Mouse (Mus musculus) MEL-GATA-1-ER (cell line): ENCODE results near the gene Arhgap11a.

ENCODE experiments used
- DNase-seq: peaks from one replicate; pipeline ENCODE4 v3.0.0-alpha.2; 2012; ENCODE audit warnings: low read depth; ENCODE audit errors: extremely low read depth

Gene Arhgap11a

DNA sequence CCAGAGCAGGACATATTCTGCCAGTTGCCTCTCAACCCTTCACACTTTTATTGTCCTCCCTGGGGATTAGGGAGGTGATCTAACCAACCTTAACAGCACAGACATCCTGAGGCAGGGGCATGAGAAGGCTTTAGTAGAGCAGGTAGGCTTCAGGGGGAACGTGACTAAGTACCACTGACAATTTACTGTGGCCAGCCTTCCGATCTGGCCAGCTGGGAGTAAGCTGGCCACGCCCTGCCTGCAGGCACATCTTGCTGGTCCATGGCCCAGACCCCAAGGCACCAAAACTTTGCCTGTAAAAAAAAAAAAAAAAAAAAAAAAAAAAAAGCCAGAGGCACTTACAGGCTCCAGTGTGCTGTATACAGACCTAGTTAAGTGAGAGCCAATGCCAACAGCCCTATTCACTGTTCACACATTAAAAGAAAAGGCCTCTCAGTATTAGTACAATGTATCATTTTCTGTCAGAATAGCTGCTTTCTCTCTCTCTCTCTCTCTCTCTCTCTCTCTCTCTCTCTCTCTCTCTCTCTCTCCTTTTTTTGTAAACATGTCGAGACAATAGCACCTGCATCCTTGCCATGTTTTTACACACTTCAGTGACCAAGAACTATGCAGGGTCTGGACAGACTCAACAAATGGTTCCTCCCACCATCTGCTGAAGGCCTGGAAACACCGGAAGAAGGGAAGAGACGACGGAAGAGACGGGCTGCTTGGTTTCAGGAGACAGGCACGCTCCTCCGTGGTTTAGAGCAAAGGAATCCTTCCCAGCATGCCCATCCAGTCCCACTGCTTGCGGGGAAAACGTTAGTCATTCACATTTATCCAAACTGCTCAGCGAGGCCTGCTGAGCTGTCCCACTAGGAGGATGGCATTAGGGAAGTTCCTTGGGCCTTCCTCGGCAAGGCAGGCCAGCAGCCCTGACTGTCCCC is 30.5 kb downstream of the Arhgap11a start:
- no peak for DNase-seq

DNA sequence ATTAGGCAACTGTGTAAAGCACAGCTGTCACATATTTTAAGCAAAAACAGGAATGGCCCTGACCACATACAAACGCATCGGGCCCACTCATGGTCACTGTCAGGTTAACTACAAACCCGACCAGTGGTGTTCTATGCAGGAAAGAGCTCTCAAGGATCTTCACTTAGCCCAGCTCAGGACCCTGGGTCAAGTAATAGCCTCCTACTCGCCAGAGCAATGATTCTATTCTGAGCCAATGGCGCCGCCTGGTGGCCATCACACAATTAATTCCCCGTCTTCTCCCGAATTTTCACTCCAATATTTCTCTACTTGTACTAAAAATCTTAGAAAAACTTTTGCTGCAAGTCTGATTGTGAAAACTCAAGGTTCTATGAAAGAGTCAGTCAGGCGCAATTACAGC is 40.8 kb downstream of the Arhgap11a start:
- DNase-seq, result peak; percentile 10

DNA sequence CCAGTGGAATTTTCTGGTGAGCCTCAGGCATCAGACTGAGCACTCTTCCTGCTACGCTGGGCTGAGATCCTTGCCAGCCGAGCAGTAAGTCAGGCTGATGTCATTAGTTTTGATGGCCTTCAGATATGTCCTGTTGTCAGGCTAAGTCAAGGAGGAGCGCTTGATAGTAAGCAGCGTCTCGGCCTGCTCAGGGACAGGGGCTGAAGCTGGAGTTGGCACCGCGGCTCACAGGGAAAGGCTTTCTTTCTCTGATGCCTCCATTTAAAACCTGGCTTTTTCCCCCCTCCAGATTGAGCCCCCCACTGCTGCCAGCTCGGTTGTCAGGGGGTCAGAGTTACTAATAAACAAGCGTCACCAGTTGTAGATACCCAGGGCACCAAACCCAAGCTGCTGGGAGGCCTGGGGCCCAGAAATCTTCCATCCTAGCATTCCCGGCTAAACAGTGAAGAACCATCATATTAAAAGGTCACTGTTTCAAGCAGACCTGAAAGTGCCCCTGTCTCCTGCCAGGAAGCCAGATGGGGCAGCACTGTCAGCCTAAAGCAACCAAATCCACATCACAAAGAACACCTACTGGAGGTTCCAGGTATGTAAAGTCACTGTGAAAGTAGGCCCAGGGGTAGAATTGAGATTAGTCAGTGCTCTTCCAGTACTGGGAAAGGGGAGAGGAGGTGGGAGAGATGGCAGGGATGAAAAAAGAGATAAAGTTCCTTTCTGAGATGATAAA is 41.4 kb downstream of the Arhgap11a start:
- no peak for DNase-seq

DNA sequence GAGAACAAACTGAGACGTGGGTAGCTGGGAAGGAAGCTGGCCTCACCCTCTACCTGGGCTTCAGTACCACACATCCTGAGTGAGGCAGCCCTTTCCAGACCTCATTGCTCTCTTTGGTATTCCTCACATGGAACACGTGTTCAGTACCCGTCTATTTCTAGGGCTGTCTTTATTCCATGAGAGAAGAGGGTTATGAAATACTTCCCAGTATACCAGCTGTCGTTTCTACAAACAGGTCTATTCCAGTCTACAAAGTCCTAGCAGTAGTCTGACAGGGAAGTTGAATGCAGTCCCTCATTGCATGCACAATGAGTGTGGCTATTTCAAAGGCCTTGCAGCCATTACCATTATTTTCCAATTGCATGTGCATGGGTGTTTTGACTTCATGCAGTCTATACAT is 42.7 kb downstream of the Arhgap11a start:
- no peak for DNase-seq

DNA sequence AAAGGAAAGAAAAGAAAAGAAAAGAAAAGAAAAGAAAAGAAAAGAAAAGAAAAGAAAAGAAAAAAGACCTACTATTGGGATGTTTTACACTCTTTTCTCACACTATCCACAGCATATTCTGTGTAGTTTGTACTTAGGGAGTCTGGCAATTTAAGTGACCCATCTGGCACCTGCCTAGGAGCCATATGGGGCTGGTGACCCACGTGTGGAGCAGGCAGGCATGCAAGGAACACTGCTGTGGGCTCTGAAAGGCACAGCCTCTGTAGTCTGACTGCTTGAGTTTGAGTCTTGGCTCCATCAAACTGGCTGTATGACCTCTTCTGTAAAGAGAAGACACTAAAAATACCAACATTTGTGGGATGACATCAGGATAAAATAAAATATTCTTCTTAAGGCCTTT is 44.7 kb downstream of the Arhgap11a start:
- no peak for DNase-seq

DNA sequence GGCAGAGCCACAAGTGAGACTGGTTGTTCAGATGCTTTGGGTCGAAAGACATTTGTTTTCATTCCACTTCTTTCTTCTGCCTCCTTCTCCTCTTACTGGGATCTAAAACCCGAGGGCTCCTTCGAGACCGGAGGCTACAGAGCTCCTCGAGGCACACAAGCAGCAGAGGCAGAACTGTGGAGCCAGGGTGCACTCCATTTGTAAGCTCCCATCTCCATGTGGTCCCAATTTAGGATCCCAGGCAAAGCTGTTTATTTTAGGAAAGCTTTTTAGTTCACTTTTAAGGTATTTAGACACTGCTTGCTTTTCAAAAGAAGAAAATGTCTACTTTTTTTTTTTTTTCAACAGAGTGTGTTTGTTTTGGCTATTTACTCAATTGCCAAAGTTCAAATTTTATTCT is 47.6 kb downstream of the Arhgap11a start:
- DNase-seq, result no peak

DNA sequence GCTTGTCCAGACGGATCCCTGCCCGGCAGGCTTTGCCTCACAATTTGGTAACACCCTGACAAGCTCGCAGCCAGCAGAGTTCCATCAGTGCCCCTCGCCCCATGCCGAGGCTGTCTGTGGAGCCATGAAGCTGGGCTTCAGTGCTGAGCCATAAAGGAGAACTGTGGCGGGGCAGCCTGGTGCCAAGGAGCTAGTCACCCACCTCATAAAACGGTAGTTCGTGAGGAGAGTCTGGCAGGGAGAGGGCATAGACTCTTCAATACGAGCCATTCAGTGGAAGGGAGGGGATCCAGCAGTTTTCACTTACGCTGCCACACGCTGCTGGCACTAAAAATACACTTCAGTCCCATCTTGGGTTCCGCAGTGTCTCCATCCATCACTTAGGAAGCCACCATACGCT is 49.9 kb downstream of the Arhgap11a start:
- no peak for DNase-seq

DNA sequence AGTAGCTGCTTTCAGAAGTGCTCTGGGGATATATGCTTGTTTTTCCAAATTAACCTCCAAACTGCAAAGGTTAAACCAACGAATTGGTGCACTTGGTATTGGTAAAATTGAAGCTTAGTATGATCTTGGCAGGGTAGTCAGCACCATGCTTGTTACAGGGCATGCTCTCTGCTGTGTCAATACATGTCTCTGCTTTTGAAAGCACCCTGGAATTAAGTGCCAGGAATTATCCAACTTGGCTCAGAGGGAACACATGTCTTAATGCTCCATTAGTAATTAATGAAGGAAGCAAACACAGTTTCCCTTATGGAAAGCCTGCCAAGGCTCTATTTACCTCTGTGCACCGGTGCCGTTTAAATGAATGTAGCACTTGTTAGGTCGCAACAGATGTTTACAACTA is 53.3 kb downstream of the Arhgap11a start:
- DNase-seq, result no peak

DNA sequence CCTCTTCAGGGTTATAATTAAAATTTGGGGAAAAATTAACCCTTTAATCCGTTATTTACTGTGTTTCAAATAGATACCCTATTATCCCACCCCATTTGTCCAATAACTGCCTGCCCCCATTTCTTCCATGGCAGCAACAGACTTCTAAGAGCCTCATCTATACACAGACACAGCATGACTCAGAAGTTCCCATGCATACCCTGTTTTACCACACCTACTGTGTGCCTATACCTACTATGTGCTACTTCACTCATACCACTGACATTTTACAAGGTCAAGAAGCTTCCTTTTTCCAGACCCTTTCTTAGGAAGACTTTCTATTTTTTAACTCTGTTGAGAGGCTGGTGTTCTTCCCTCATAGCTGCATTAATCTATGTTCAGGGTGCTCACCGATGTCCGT is 54.9 kb downstream of the Arhgap11a start:
- no peak for DNase-seq

DNA sequence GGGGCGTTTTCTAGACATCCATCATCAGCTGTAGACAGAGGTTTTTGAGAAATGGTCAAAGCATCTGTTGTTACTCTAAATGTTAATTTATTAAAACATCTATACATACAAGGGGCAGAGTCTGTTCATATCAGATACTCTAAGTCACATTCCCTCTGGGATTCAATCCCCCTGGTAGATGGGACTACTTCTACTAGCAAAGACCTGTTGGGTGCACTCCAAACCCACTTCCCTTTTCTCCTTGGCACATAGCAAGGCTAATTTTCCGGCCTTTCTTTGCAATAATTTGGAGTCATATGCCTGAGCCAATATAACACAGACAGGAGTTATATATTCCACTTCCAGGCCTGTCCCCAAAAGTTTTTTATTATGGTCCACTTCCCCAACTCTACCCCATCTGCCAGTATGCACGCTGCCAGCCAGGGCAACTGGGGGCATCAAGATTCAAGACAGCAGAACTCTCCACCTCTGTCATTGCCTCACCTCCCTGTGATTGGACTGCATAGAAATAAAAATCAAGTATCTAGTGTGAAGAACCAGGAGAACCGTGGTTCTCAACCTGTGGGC is 59.6 kb downstream of the Arhgap11a start:
- no peak for DNase-seq

DNA sequence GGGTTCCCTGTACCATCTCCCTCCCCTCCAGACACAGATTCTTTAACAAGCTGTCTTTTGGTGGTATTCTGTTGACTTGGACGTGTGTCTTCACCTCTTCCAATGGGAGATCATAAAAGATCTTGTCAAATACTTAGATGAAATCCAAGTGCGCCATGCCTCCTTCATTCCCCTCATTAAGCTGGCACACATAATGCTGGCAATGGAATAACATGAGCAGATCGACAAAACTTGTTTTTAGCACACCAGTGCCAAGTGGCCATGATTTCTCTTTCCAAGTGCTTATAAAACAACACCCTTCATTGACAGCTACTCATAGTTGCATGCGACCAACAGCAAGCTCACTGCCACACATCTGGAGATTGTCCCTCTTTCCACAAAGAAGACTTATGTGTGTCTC is 60.6 kb downstream of the Arhgap11a start:
- no peak for DNase-seq

DNA sequence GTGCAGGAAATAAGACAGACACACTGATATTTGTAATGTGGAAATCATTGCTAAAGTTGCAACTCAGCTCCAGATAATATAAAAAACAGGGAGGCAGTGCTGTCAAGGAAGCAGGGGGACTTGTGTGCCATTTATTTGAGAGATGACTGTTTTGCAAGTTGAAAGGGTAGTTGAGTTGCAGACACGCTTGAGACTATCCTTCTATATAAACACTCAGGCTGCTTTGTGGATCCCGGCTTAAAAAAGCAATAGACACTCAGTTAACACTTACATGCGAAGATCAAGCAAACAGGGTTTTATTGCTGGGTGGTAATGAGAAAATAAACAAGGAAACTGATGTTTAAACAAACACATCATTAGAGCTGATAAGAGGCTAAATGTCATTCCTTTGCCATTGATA is 63.6 kb downstream of the Arhgap11a start:
- DNase-seq, result no peak

DNA sequence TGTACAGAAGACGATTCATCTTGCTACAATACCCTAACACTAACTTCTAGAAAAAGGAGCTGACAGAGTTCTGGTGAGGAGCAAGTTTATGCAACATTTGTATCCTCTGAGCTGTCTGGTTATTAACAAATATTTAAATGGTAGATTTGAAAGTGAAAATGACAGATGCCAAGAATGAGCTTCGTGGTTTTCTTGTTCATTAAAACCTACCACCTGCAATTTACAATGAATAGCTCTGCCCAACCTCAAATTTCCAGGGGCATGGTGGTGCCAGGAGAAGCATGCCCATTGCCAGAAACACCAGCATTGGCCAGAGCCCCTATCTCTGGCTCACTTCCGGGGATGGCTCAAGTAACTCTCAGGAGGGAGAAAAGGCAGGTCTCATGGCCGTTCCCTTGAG is 66.9 kb downstream of the Arhgap11a start:
- DNase-seq, result no peak
